Mouse (Mus musculus) liver, embryonic 12.5 days (tissue): ENCODE data around the gene Trim16. TPM values are rescaled to one million over a fixed set of nuclear protein-coding genes. Genes with fewer than 3 reads are reported as not detected.

Experiments used
- ATAC-seq: fragments of 200-750 bp; cut with Nextera tagmentation; 2 replicates; pipeline ENCODE4 v1.8.0; 2017; ENCODE audit warnings: moderate number of reproducible peaks, mild to moderate bottlenecking, moderate library complexity
- H3K27ac ChIP-seq: fragments of 300-500 bp; sonication (generic); 2 replicates; pipeline ENCODE4 v1.5.1; 2016; ENCODE audit warnings: mild to moderate bottlenecking
- H3K27me3 ChIP-seq: fragments of 300-500 bp; sonication (generic); replicated peaks from 2 replicates; pipeline ENCODE4 v1.6.1; 2016; ENCODE audit warnings: mild to moderate bottlenecking, moderate library complexity
- H3K36me3 ChIP-seq: fragments of 300-500 bp; sonication (generic); 2 replicates; pipeline ENCODE4 v1.6.1; 2016; ENCODE audit warnings: mild to moderate bottlenecking, moderate library complexity
- H3K4me1 ChIP-seq: fragments of 300-500 bp; sonication (generic); 2 replicates; pipeline ENCODE4 v1.6.1; 2016
- H3K4me2 ChIP-seq: fragments of 300-500 bp; sonication (generic); 2 replicates; pipeline ENCODE4 v1.6.1; 2016; ENCODE audit warnings: mild to moderate bottlenecking, moderate library complexity
- H3K4me3 ChIP-seq: fragments of 300-500 bp; sonication (generic); 2 replicates; pipeline ENCODE4 v1.5.1; 2016; ENCODE audit warnings: mild to moderate bottlenecking, moderate library complexity
- H3K9ac ChIP-seq: fragments of 300-500 bp; sonication (generic); 2 replicates; pipeline ENCODE4 v1.6.1; 2016; ENCODE audit warnings: mild to moderate bottlenecking, moderate library complexity
- H3K9me3 ChIP-seq: fragments of 300-500 bp; sonication (generic); replicated peaks from 2 replicates; pipeline ENCODE4 v1.6.1; 2016; ENCODE audit warnings: mild to moderate bottlenecking, moderate library complexity
- WGBS: fragments of 180-500 bp; shearing (Covaris S2); methylation state at CpG from one replicate; pipeline ENCODE4 v1.1.7; 2016; ENCODE audit not compliant: insufficient replicate concordance; 5-methylcytosine and 5-hydroxymethylcytosine counted together
- polyA plus RNA-seq: library from polyadenylated mRNA; unstranded; fragments of >200 nt; fragmentation: Nextera tagmentation; extraction: Ambion mirVana; gene quantifications from 2 replicates; pipeline ENCODE4 v1.2.1, GENCODE M21; 2016

Gene Trim16
- polyA plus RNA-seq, 1 experiment from 2014 or later = 1.5 TPM

DNA sequence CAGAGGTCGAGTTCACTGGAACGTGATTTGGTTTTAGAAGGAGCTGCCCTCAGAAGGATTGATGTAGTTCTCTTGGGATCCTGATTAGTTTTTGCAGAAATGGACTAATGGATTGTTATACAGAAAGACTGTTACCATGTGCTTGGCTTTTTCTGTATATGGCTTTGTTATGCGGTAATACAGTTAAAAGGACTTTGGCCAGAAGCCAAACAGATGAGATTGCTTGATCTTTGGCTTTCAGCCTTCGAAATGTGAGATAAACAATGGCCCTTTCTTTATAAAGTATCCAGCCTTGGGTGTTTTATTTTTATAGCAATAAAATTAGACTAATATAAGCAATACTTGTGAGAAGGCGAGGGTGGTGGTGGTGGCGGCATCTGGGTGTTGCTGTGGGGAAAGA is 3.4 kb upstream of the Trim16 start:
- peaks cover 23% of the 10 kb centered on the region for H3K4me1 ChIP-seq
- H3K27ac ChIP-seq = no peak overlapping the region
- no peaks in the 10 kb centered on the region for H3K36me3 ChIP-seq
- H3K4me2 ChIP-seq = no peak overlapping the region
- H3K27me3 ChIP-seq = peaks cover 19% of the 10 kb centered on the region
- no peak overlapping the region for H3K9ac ChIP-seq
- no peak overlapping the region for H3K4me3 ChIP-seq
- 69% methylated on average over 6 of the region's 6 CpGs for WGBS
- no peaks in the 10 kb centered on the region for H3K9me3 ChIP-seq
- no peak for ATAC-seq

DNA sequence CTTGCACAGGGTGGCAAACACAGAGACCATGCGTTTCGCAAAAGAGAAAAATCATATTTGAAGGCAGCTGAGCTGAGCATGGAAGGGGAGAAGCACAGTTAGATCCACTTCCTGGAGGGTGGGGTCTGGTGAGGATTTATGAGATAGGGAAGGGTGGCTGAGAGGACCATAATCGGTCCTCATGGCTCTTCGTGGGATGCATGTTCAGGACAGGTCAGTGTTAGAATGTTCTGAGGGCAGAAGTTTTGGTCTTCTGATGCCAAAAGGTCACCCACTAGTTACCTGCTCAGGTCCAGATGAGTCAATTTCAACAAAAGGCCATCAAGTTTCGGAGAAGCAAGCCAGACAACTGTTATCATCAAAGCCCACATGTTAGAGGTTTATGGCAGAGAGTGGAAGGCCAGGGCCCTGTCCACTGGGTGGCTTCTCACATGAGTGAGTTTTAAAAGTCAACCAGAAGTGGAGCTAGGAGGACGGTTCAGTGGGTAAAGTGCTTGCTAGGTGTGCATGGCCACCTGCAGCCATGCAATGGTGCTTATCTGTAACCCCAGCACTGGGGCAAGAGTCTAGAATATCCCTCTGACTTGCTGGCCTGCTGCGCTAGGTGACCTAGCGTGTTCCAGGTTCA is 858 bp upstream of the Trim16 start:
- Histone ChIP-seq H3K27ac (no peak overlapping the region), H3K4me1 (peaks cover 27% of the 10 kb centered on the region), H3K27me3 (peaks cover 30% of the 10 kb centered on the region), H3K9ac (no peak overlapping the region), H3K4me3 (no peak overlapping the region), H3K36me3 (no peaks in the 10 kb centered on the region), H3K4me2 (no peak overlapping the region), H3K9me3 (no peaks in the 10 kb centered on the region)
- 48% methylated on average over 8 of the region's 8 CpGs for WGBS
- ATAC-seq = no peak

GRCm38 (mm10) chr11:62820661-62821437 is 818 bp downstream of the Trim16 start:
- Histone ChIP-seq H3K4me1 (peaks cover 27% of the 10 kb centered on the region), H3K4me3 (peak overlapping the region; percentile 40), H3K9ac (no peak overlapping the region), H3K27ac (no peak overlapping the region), H3K36me3 (no peaks in the 10 kb centered on the region), H3K9me3 (no peaks in the 10 kb centered on the region), H3K27me3 (peaks cover 30% of the 10 kb centered on the region), H3K4me2 (peak overlapping the region; percentile 58)
- WGBS = 16% methylated on average over 16 of the region's 16 CpGs
- ATAC-seq = 0 out of 2 replicates have a peak, but pooled peaks have one; percentile 15

GRCm38 (mm10) chr11:62821893-62822292 is 1.9 kb downstream of the Trim16 start:
- ATAC-seq = no peak
- Histone ChIP-seq H3K4me1 (peaks cover 27% of the 10 kb centered on the region), H3K36me3 (no peaks in the 10 kb centered on the region), H3K27me3 (peaks cover 30% of the 10 kb centered on the region), H3K9me3 (no peaks in the 10 kb centered on the region), H3K27ac (no peak overlapping the region), H3K4me3 (no peak overlapping the region), H3K4me2 (0 out of 2 replicates have a peak overlapping the region, but pooled peaks have one; percentile 9), H3K9ac (no peak overlapping the region)
- WGBS = 29% methylated on average over 5 of the region's 5 CpGs

DNA sequence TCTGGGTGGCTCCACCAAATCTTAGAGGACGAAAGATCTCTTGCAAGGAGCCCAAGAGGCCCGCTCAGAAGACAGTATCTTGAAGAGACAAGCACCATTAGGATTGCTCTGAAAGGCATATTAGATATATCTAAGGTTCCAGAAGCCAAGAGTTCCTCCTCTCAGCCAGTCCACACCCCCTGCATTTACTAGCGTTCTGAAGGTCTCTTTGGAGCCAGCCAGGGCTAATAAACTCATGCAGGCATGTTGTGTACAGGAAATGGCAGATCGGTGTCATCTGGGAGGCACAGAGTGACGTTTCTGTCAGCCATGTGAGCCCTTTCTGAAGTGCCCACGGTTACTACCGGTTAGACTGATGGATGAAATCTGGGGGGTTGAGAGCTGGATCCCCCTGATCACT is 4.2 kb downstream of the Trim16 start:
- no peak overlapping the region for H3K4me3 ChIP-seq
- peaks cover 25% of the 10 kb centered on the region for H3K4me1 ChIP-seq
- WGBS = 35% methylated on average over 7 of the region's 7 CpGs
- no peak overlapping the region for H3K27ac ChIP-seq
- no peak overlapping the region for H3K4me2 ChIP-seq
- H3K9ac ChIP-seq = no peak overlapping the region
- no peaks in the 10 kb centered on the region for H3K9me3 ChIP-seq
- ATAC-seq = no peak
- H3K36me3 ChIP-seq = no peaks in the 10 kb centered on the region
- peaks cover 26% of the 10 kb centered on the region for H3K27me3 ChIP-seq

- H3K9me3 ChIP-seq = no peaks in the 10 kb centered on the region
- H3K27me3 ChIP-seq = peaks cover 19% of the 10 kb centered on the region
- ATAC-seq = no peak
- H3K27ac ChIP-seq = no peak overlapping the region
- H3K36me3 ChIP-seq = no peaks in the 10 kb centered on the region
- no peak overlapping the region for H3K9ac ChIP-seq
- H3K4me3 ChIP-seq = no peak overlapping the region
- no peak overlapping the region for H3K4me2 ChIP-seq
- peaks cover 12% of the 10 kb centered on the region for H3K4me1 ChIP-seq
- WGBS = 65% methylated on average over 9 of the region's 9 CpGs
Measured at GRCm38 (mm10) chr11:62825222-62826105, 5.4 kb downstream of the Trim16 start.

GRCm38 (mm10) chr11:62826106-62826733 is 6.2 kb downstream of the Trim16 start:
- no peak for ATAC-seq
- WGBS = 65% methylated on average over 6 of the region's 6 CpGs
- H3K4me2 ChIP-seq = no peak overlapping the region
- peaks cover 5% of the 10 kb centered on the region; the same call in 1 of the 2 replicates for H3K4me1 ChIP-seq
- H3K27me3 ChIP-seq = peaks cover 12% of the 10 kb centered on the region; the same call in 1 of the 2 replicates
- H3K9me3 ChIP-seq = no peaks in the 10 kb centered on the region
- H3K27ac ChIP-seq = no peak overlapping the region
- H3K4me3 ChIP-seq = no peak overlapping the region
- no peak overlapping the region for H3K9ac ChIP-seq
- H3K36me3 ChIP-seq = no peaks in the 10 kb centered on the region

DNA sequence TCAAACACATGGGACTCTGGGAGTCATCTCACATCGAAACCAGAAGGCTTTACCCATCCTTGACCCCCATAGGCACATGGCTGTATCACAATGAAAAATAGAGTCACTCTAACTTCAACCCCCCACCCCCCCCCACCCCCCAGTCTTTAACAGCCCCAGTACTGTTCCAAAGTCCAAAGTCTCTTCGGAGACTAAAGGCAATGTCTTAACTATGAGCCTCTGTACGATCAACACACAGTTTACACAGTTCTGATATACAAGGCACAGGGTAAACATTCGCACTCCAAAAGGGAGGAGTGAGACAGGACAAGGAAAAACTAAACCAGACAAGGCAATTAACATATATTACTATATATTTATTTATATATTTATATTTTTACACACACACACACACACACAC is 7.1 kb downstream of the Trim16 start:
- Histone ChIP-seq H3K9me3 (no peaks in the 10 kb centered on the region), H3K27ac (no peak overlapping the region), H3K4me2 (no peak overlapping the region), H3K4me1 (no peaks in the 10 kb centered on the region), H3K36me3 (no peaks in the 10 kb centered on the region), H3K9ac (no peak overlapping the region), H3K4me3 (no peak overlapping the region), H3K27me3 (0 out of 2 replicates have a peak, but pooled peaks cover 6% of the 10 kb centered on the region)
- ATAC-seq = no peak
- 67% methylated on average over 4 of the region's 4 CpGs for WGBS

- WGBS = 57% methylated on average over 3 of the region's 3 CpGs
- no peak overlapping the region for H3K4me3 ChIP-seq
- H3K36me3 ChIP-seq = no peaks in the 10 kb centered on the region
- H3K4me2 ChIP-seq = no peak overlapping the region
- H3K9ac ChIP-seq = no peak overlapping the region
- no peak overlapping the region for H3K27ac ChIP-seq
- no peaks in the 10 kb centered on the region for H3K4me1 ChIP-seq
- H3K27me3 ChIP-seq = 0 out of 2 replicates have a peak, but pooled peaks cover 4% of the 10 kb centered on the region
- H3K9me3 ChIP-seq = no peaks in the 10 kb centered on the region
- no peak for ATAC-seq
Measured at GRCm38 (mm10) chr11:62827911-62828310, 7.9 kb downstream of the Trim16 start.

DNA sequence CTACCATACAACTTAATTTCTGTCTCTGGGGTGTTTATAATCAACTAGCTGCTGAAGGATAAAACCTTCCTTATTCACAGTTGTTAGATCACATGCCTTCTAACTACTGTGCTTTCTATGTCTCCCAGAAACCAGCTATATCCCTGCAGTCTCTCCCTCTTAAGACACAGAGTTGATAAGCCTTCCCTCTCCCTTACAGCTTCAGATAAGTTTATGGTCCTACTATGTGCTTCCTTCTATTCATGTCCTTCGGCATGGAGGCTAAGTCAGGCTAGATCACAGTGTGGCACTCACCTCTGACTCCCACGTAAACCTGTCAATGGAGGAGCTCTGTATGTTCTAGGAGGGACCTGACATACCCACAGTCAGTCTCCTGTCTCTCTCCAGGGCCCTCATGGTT is 10.4 kb downstream of the Trim16 start:
- H3K9ac ChIP-seq = no peak overlapping the region
- WGBS = 71% methylated on average over 2 of the region's 2 CpGs
- no peaks in the 10 kb centered on the region for H3K9me3 ChIP-seq
- H3K36me3 ChIP-seq = no peaks in the 10 kb centered on the region
- H3K27me3 ChIP-seq = no peaks in the 10 kb centered on the region
- no peak overlapping the region for H3K4me2 ChIP-seq
- no peaks in the 10 kb centered on the region for H3K4me1 ChIP-seq
- H3K4me3 ChIP-seq = no peak overlapping the region
- ATAC-seq = no peak
- no peak overlapping the region for H3K27ac ChIP-seq

DNA sequence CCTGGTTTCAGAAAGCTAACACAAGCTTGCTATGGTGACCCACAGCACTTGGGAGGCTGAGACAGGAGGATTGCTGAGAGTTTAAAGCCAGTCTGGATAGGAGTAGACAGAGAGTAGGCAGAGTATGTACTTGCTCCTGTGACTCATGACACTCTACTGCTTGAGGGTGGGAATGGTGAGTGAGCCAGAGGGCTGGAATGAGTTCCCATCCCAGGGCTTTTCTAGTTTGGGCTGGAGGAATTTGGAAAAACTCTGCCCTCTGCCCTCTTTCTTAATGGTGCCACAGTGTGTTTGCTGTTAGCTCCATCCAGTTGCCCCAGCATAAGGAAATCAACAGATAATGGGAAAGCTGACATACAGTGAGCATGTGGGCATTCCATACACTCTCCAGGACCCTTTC is 11.9 kb downstream of the Trim16 start:
- no peaks in the 10 kb centered on the region for H3K27me3 ChIP-seq
- H3K9me3 ChIP-seq = no peaks in the 10 kb centered on the region
- H3K27ac ChIP-seq = no peak overlapping the region
- no peak overlapping the region for H3K4me2 ChIP-seq
- H3K36me3 ChIP-seq = no peaks in the 10 kb centered on the region
- no peak for ATAC-seq
- H3K9ac ChIP-seq = no peak overlapping the region
- no peak overlapping the region for H3K4me3 ChIP-seq
- no peaks in the 10 kb centered on the region for H3K4me1 ChIP-seq
